Mouse (Mus musculus): ENCODE data around the gene Mrpl38. TPM values are rescaled to one million over a fixed set of nuclear protein-coding genes. Genes with fewer than 3 reads are reported as not detected.

Mrpl38 gene
- total RNA-seq (2021), result 10 to 100 TPM; 55.6 to 64.8 TPM
- long read RNA-seq, transcript Mrpl38-201 (9 exons, 1,411 nt), result major isoform, 48 of 70 reads
- long read RNA-seq, partial matches to known transcripts, result 4 of 70 reads
- long read RNA-seq, other reads (novel, unspliced or antisense), result 13 of 70 reads

GRCm38 (mm10) chr11:116138468-116139138 lies at the start of gene Mrpl38:
Gene Mrpl38, minus strand, starts transcription at chr11:116138868.
- DNase-seq (ENCODE audit: low spot score in 2 of 2), result peak; percentile 77 to 86

- DNase-seq (ENCODE audit: low spot score in 2 of 2), result no peak
Observed at GRCm38 (mm10) chr11:116187226-116187930, 48.7 kb upstream of the Mrpl38 start.

- DNase-seq (ENCODE audit: low spot score in 2 of 2), result no peak
Observed at GRCm38 (mm10) chr11:116186360-116186759, 47.7 kb upstream of the Mrpl38 start.

GRCm38 (mm10) chr11:116185836-116186235 lies 47.2 kb upstream of the Mrpl38 start:
- no peak for DNase-seq (ENCODE audit: low spot score in 2 of 2)

- DNase-seq (ENCODE audit: low spot score in 2 of 2), result no peak
Observed at GRCm38 (mm10) chr11:116178411-116179121, 39.9 kb upstream of the Mrpl38 start.

GRCm38 (mm10) chr11:116176010-116176409 lies 37.3 kb upstream of the Mrpl38 start:
- no peak for DNase-seq (ENCODE audit: low spot score in 2 of 2)

GRCm38 (mm10) chr11:116174775-116175448 lies 36.2 kb upstream of the Mrpl38 start:
- no peak for DNase-seq (ENCODE audit: low spot score in 2 of 2)

GRCm38 (mm10) chr11:116171959-116172358 lies 33.3 kb upstream of the Mrpl38 start:
- no peak for DNase-seq (ENCODE audit: low spot score in 2 of 2)

- no peak for DNase-seq (ENCODE audit: low spot score in 2 of 2)
Observed at GRCm38 (mm10) chr11:116170003-116170800, 31.5 kb upstream of the Mrpl38 start.

- no peak for DNase-seq (ENCODE audit: low spot score in 2 of 2)
Observed at GRCm38 (mm10) chr11:116169214-116169613, 30.5 kb upstream of the Mrpl38 start.

GRCm38 (mm10) chr11:116167884-116168439 lies 29.3 kb upstream of the Mrpl38 start, which contains the start of gene Fbf1:
Gene Fbf1, minus strand, starts transcription at chr11:116168166.
- DNase-seq (ENCODE audit: low spot score in 2 of 2), result peak; percentile 92 to 93

GRCm38 (mm10) chr11:116167232-116167631 lies 28.6 kb upstream of the Mrpl38 start:
- no peak for DNase-seq (ENCODE audit: low spot score in 2 of 2)

GRCm38 (mm10) chr11:116163002-116163401 lies 24.3 kb upstream of the Mrpl38 start:
- DNase-seq (ENCODE audit: low spot score in 2 of 2), result no peak

GRCm38 (mm10) chr11:116162146-116162545 lies 23.5 kb upstream of the Mrpl38 start:
- peak in 1 of 2 experiments; percentile 35 for DNase-seq (ENCODE audit: low spot score in 2 of 2)

GRCm38 (mm10) chr11:116161312-116161711 lies 22.6 kb upstream of the Mrpl38 start:
- DNase-seq (ENCODE audit: low spot score in 2 of 2), result no peak

GRCm38 (mm10) chr11:116150960-116151359 lies 12.3 kb upstream of the Mrpl38 start:
- DNase-seq (ENCODE audit: low spot score in 2 of 2), result no peak

- DNase-seq (ENCODE audit: low spot score in 2 of 2), result no peak
Observed at GRCm38 (mm10) chr11:116149341-116149740, 10.7 kb upstream of the Mrpl38 start.

GRCm38 (mm10) chr11:116148761-116149221 lies 10.1 kb upstream of the Mrpl38 start:
- peak in 1 of 2 experiments; percentile 49 for DNase-seq (ENCODE audit: low spot score in 2 of 2)

- peak; percentile 56 to 69 for DNase-seq (ENCODE audit: low spot score in 2 of 2)
Observed at GRCm38 (mm10) chr11:116146294-116146985, 7.8 kb upstream of the Mrpl38 start.
